Mouse (Mus musculus) intestine, postnatal 0 days (tissue): ENCODE measurements around the gene Oaf. TPM values are rescaled to one million over a fixed set of nuclear protein-coding genes. Genes with fewer than 3 reads are reported as not detected.

Experiments used
- ATAC-seq: fragments of 200-750 bp; cut with Nextera tagmentation; 2 replicates; pipeline ENCODE4 v1.8.0; 2017; ENCODE audit warnings: mild to moderate bottlenecking, moderate TSS enrichment, moderate library complexity
- H3K27ac ChIP-seq: fragments of 300-500 bp; sonication (generic); 2 replicates; pipeline ENCODE4 v1.5.1; 2014; ENCODE audit warnings: mild to moderate bottlenecking, low read depth, low read length, moderate library complexity
- H3K27me3 ChIP-seq: fragments of 300-500 bp; sonication (generic); replicated peaks from 2 replicates; pipeline ENCODE4 v1.6.1; 2014; ENCODE audit warnings: low read length, mixed read lengths; ENCODE audit not compliant: control insufficient read depth, insufficient read depth
- H3K36me3 ChIP-seq: fragments of 300-500 bp; sonication (generic); 2 replicates; pipeline ENCODE4 v1.6.1; 2014; ENCODE audit warnings: mild to moderate bottlenecking, moderate library complexity; ENCODE audit not compliant: control insufficient read depth, insufficient read depth
- H3K4me1 ChIP-seq: fragments of 300-500 bp; sonication (generic); replicated peaks from 2 replicates; pipeline ENCODE4 v1.6.1; 2014; ENCODE audit warnings: antibody characterized with exemption, low read length, mixed read lengths; ENCODE audit not compliant: control insufficient read depth, insufficient read depth
- H3K4me2 ChIP-seq: fragments of 300-500 bp; sonication (generic); replicated peaks from 2 replicates; pipeline ENCODE4 v1.6.1; 2014; ENCODE audit warnings: low read depth, mild to moderate bottlenecking, moderate library complexity
- H3K4me3 ChIP-seq: fragments of 300-500 bp; sonication (generic); 2 replicates; pipeline ENCODE4 v1.5.1; 2014; ENCODE audit warnings: low read depth, low read length
- H3K9ac ChIP-seq: fragments of 300-500 bp; sonication (generic); 2 replicates; pipeline ENCODE4 v1.6.1; 2014; ENCODE audit warnings: mild to moderate bottlenecking, low read depth, low read length
- H3K9me3 ChIP-seq: fragments of 300-500 bp; sonication (generic); 2 replicates; pipeline ENCODE4 v1.6.1; 2016; ENCODE audit warnings: mixed run types; ENCODE audit not compliant: control insufficient read depth
- CTCF ChIP-seq: sonication (generic); IDR thresholded peaks from 2 replicates; pipeline ENCODE4 v1.5.1; 2016; ENCODE audit warnings: low read depth, mild to moderate bottlenecking, control low read depth, antibody characterized with exemption, moderate library complexity
- WGBS: fragments of 180-500 bp; shearing (Covaris S2); extraction: QIAGEN DNeasy Blood & Tissue Kit; methylation state at CpG from one replicate; pipeline ENCODE4 v1.1.7; 2014; 5-methylcytosine and 5-hydroxymethylcytosine counted together
- polyA plus RNA-seq: library from polyadenylated mRNA; unstranded; fragments of >200 nt; fragmentation: Nextera tagmentation; extraction: Ambion mirVana; gene quantifications from 2 replicates; pipeline ENCODE4 v1.2.1, GENCODE M21; 2015

The Oaf gene
- polyA plus RNA-seq, 1 experiment from 2014 or later: 39.7 TPM

DNA sequence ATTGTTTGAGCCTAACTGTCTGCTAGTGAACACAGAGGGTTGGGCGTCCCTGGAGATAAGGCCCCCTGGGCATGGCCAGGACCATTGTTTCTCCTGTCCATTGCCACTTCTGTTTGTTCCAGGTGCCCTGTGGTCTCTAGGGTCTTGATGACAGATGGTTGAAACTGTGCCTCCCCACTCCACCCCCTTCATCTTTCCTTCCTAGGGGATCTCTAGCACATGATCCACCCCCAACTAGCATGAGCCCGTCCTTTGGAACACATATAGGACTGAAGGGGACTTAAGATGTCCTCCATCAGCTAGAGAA is 836 bp upstream of the Oaf start:
- Histone ChIP-seq H3K27me3 (no peaks in the 10 kb centered on the region), H3K27ac (peak overlapping the region; percentile 95; the same call in 1 of the 2 replicates), H3K9ac (0 out of 2 replicates have a peak overlapping the region, but pooled peaks have one; percentile 85), H3K36me3 (no peaks in the 10 kb centered on the region), H3K4me1 (0 out of 2 replicates have a peak, but pooled peaks cover 17% of the 10 kb centered on the region), H3K9me3 (no peaks in the 10 kb centered on the region), H3K4me2 (no peak overlapping the region), H3K4me3 (no peak overlapping the region; the same call in 1 of the 2 replicates)
- WGBS: 55% methylated on average over 2 of the region's 2 CpGs
- TF ChIP-seq CTCF: no peak
- ATAC-seq: no peak

DNA sequence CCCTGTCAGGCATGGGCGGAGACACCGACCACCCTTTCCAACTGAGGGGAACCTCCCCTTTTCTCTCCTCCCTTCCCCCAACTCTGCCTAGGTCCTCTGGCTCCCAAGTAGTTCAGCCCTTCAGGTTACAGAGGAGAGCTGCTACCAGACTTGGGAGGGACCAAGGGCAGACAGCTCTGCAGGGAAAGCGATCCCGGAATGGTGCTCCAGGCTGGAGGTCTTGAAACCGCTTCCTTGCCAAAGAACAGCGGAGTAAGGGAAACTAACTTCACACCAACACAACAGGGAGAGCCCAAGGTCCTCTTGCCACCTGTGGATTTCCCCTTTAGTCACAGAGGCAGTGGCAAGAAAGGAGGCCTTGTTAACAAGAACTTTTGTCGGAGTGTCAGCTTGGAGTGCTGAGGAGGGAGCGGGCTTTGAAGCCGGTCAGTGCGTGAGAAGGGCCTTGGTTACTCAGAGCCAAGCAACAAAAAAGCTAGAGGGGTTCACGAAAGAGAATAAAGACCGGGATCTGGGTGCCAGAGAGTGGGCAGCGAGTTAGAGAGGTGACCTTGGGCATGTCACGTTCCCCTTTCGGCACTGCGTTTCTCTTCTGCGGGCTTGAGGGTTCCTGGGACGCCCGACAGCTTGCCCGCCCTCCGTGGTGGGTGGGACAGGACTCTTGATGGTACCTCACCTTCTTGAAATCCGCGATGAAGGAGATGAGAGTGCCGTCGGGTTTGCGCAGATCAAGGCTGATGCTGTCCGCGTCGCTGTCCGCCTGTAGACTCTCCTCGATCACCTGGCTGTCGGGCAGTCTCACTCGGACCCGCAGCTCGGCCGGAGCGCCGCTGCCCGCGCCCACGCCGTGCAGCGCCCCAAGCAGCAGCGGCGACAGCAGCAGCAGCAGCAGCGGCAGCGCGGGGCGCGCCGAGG is 823 bp downstream of the Oaf start:
- Histone ChIP-seq H3K4me3 (peak overlapping the region; percentile 78), H3K27ac (peak overlapping the region; percentile 95), H3K27me3 (no peaks in the 10 kb centered on the region), H3K36me3 (no peaks in the 10 kb centered on the region), H3K9ac (peak overlapping the region; percentile 85), H3K9me3 (no peaks in the 10 kb centered on the region), H3K4me2 (peak overlapping the region; percentile 84), H3K4me1 (0 out of 2 replicates have a peak, but pooled peaks cover 17% of the 10 kb centered on the region)
- TF ChIP-seq CTCF: peak; percentile 31; the same call in 1 of the 2 replicates
- WGBS: 2% methylated on average over 45 of the region's 51 CpGs
- ATAC-seq: 0 out of 2 replicates have a peak, but pooled peaks have one; percentile 14

DNA sequence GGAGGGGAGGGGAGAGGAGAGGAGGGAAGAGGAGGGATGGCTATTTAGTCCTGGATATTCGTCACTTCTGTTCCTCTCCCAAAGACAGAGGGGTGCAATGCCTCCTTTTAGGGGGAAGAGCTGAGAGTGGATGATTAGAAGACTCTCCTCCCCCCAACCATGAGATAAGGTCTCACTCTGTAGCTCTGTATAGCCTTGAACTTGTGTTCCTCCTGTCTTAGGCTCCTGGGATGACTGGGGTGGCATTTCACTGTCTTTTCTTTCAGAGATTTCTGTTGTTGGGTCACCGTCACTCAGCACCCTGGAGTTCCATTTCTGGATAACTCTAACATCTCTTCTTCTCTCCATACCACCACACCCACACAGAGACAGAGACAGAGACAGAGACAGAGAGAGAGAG is 1.5 kb downstream of the Oaf start:
- WGBS: 44% methylated on average over 2 of the region's 2 CpGs
- H3K4me3 ChIP-seq: peak overlapping the region; percentile 78
- H3K4me1 ChIP-seq: 0 out of 2 replicates have a peak, but pooled peaks cover 17% of the 10 kb centered on the region
- no peaks in the 10 kb centered on the region for H3K36me3 ChIP-seq
- TF ChIP-seq CTCF: no peak
- H3K27ac ChIP-seq: no peak overlapping the region
- ATAC-seq: no peak
- H3K9ac ChIP-seq: peak overlapping the region; percentile 85; the same call in 1 of the 2 replicates
- H3K9me3 ChIP-seq: no peaks in the 10 kb centered on the region
- H3K4me2 ChIP-seq: peak overlapping the region; percentile 84
- H3K27me3 ChIP-seq: no peaks in the 10 kb centered on the region

DNA sequence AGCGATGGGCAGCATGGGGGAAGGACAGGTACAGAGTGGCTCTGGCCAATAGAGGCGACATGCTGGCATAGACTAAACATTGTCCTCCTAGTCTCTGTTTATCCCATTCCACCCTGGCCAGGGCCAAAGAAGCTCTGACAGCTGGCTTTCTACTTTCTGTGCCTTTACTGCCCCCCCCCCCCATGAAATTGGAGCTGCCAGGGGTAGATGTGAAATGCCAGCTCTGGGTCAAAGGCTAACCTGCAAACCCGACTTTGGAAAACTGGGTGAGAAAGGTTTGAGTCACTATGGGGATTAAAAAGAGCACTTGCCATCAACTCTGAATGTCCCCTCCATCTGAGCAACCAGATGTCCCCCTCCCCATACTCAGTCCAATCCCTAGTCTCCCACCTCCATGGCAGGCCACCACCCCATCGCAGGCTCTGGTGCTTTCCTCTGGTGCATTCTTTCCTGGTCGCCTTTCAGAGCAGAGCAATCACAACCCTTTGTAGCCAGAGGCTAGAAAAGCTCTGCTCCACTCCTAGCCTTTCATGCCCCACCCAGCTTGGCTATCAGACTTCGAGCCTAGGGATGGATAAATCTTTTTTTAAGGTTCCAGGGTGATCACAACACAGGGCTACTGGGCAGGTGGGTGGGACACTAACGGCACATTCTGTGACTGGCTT is 2.5 kb downstream of the Oaf start:
- peak overlapping the region; percentile 78; the same call in 1 of the 2 replicates for H3K4me3 ChIP-seq
- H3K27ac ChIP-seq: no peak overlapping the region
- H3K9me3 ChIP-seq: no peaks in the 10 kb centered on the region
- 35% methylated on average over 7 of the region's 7 CpGs for WGBS
- peak overlapping the region; percentile 85; the same call in 1 of the 2 replicates for H3K9ac ChIP-seq
- no peak for TF ChIP-seq CTCF
- H3K4me1 ChIP-seq: peaks cover 21% of the 10 kb centered on the region
- no peak for ATAC-seq
- no peaks in the 10 kb centered on the region for H3K36me3 ChIP-seq
- peak overlapping the region; percentile 84 for H3K4me2 ChIP-seq
- no peaks in the 10 kb centered on the region for H3K27me3 ChIP-seq

DNA sequence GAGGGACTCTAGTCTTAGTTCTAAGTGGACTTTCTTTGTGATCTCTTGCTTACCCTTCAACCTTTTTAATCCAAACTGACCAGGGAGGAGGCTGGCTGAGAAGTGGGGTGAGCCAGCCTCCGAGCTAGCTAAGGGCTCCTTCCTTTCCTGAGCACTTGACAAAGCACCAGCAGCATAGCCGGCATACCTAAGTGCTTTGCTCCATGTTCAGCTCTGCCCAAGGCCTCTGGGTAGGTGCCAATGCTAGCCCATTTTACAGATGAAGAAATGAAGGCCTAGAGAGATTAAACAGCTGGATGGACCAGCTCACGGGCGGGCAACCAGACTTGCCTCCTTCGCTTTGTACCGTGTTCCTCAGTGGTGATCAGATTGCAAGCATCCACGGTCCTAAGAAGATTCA is 3.1 kb downstream of the Oaf start:
- TF ChIP-seq CTCF: no peak
- Histone ChIP-seq H3K4me2 (no peak overlapping the region), H3K27me3 (no peaks in the 10 kb centered on the region), H3K27ac (no peak overlapping the region), H3K4me3 (no peak overlapping the region), H3K36me3 (no peaks in the 10 kb centered on the region), H3K9ac (no peak overlapping the region), H3K4me1 (peaks cover 24% of the 10 kb centered on the region), H3K9me3 (no peaks in the 10 kb centered on the region)
- ATAC-seq: no peak
- WGBS: 83% methylated on average over 7 of the region's 7 CpGs

DNA sequence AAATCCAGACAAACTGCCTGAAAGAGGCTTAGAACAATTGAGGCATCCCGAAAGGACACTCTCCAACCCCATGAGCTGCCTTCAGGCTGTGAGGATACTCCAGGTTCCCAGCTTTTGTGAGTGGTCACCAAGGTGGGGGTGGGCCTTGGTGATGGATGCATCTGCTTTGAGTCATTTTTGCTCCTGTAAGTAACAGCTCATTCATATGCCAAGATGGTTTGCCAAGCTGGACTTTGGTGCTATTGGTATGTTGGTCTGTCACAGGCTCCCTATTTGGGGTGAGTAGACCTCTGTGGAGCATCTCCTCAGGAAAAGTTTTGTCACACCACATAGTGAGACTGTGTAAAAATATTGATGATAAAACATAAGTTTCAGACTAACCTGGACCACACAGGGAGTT is 3.6 kb downstream of the Oaf start:
- Histone ChIP-seq H3K9ac (no peak overlapping the region), H3K4me2 (no peak overlapping the region), H3K36me3 (no peaks in the 10 kb centered on the region)

More for the DNA sequence above, 3.6 kb downstream of the Oaf start:
- Histone ChIP-seq H3K27ac (no peak overlapping the region), H3K4me1 (peaks cover 24% of the 10 kb centered on the region), H3K4me3 (no peak overlapping the region), H3K27me3 (no peaks in the 10 kb centered on the region), H3K9me3 (no peaks in the 10 kb centered on the region)
- ATAC-seq: no peak
- no peak for TF ChIP-seq CTCF
- WGBS: 88% methylated on average over 1 of the region's 1 CpGs
